Mouse (Mus musculus) kidney, postnatal 0 days (tissue): Measurements from ENCODE around the gene Adam6a. TPM values are rescaled to one million over a fixed set of nuclear protein-coding genes. Genes with fewer than 3 reads are reported as not detected.
A peak's percentile ranks its signal among the peaks of the same experiment; 100 is the strongest.
"Not testable (repeated sequence)": the region's sequence is repeated elsewhere in the genome, so short reads cannot be mapped to it uniquely, and the experiment has no call there.

Experiments
- ATAC-seq: fragments of 200-750 bp; cut with Nextera tagmentation; replicated peaks from 2 replicates; pipeline ENCODE4 v1.8.0; 2017; ENCODE audit warnings: low read depth, moderate number of reproducible peaks, moderate TSS enrichment, moderate library complexity; ENCODE audit not compliant: low FRiP score
- DNase-seq: peaks from one replicate; pipeline ENCODE4 v3.0.0-alpha.2; 2016; ENCODE audit warnings: low spot score
- H3K27ac ChIP-seq: fragments of 300-500 bp; sonication (generic); 2 replicates; pipeline ENCODE4 v1.5.1; 2014; ENCODE audit warnings: mild to moderate bottlenecking
- H3K27me3 ChIP-seq: fragments of 300-500 bp; sonication (generic); 2 replicates; pipeline ENCODE4 v1.6.1; 2014; ENCODE audit warnings: low read length, mixed read lengths; ENCODE audit not compliant: insufficient read depth
- H3K36me3 ChIP-seq: fragments of 300-500 bp; sonication (generic); 2 replicates; pipeline ENCODE4 v1.6.1; 2014; ENCODE audit warnings: low read length, mixed read lengths; ENCODE audit not compliant: insufficient read depth
- H3K4me1 ChIP-seq: fragments of 300-500 bp; sonication (generic); replicated peaks from 2 replicates; pipeline ENCODE4 v1.6.1; 2014; ENCODE audit warnings: antibody characterized with exemption, low read length, mixed read lengths; ENCODE audit not compliant: insufficient read depth
- H3K4me2 ChIP-seq: fragments of 300-500 bp; sonication (generic); 2 replicates; pipeline ENCODE4 v1.6.1; 2014; ENCODE audit warnings: mild to moderate bottlenecking, low read length, moderate library complexity, mixed read lengths
- H3K4me3 ChIP-seq: fragments of 300-500 bp; sonication (generic); replicated peaks from 2 replicates; pipeline ENCODE4 v1.5.1; 2014; ENCODE audit warnings: low read depth, low read length
- H3K9ac ChIP-seq: fragments of 300-500 bp; sonication (generic); 2 replicates; pipeline ENCODE4 v1.6.1; 2014; ENCODE audit warnings: low read depth, low read length
- H3K9me3 ChIP-seq: fragments of 300-500 bp; sonication (generic); replicated peaks from 2 replicates; pipeline ENCODE4 v1.6.1; 2016; ENCODE audit warnings: low read length, inconsistent platforms, mixed read lengths
- CTCF ChIP-seq: IDR thresholded peaks from 2 replicates; pipeline ENCODE4 v1.5.1; 2016; ENCODE audit warnings: antibody characterized with exemption, low read depth, mild to moderate bottlenecking, moderate library complexity
- WGBS: fragments of 180-500 bp; shearing (Covaris S2); extraction: QIAGEN DNeasy Blood & Tissue Kit; methylation state at CpG from one replicate; pipeline ENCODE4 v1.1.7; 2014; 5-methylcytosine and 5-hydroxymethylcytosine counted together
- polyA plus RNA-seq: library from polyadenylated mRNA; unstranded; fragments of >200 nt; fragmentation: Nextera tagmentation; extraction: Ambion mirVana; gene quantifications from 2 replicates; pipeline ENCODE4 v1.2.1, GENCODE M21; 2015

The Adam6a gene
- not detected in 2 replicates for polyA plus RNA-seq

DNA sequence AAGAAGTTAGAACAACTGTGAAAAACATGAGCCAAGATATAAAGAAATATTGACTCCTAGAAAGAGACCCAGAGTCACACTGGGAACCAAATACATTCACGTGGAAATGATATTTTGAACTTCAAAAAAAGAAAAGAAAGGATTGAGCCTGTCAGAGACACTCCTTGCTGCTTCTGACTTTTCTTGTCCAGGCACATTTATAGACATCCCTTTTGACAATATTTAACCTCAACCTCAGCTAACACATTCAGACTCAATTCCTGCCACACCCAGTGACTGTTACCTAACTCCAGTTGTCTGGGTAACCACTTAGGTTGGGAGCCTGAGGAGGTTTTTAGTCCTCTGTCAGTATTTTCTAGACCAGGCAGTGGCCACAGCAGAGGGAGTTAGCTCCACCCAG, at the start of gene Adam6a:
Gene Adam6a, plus strand, starts transcription at position 301 of the 400 bp plus-strand sequence.
- not testable (repeated sequence) for H3K27ac ChIP-seq, H3K36me3 ChIP-seq, DNase-seq, H3K4me1 ChIP-seq, H3K4me3 ChIP-seq, ATAC-seq, H3K27me3 ChIP-seq, H3K4me2 ChIP-seq, H3K9ac ChIP-seq, H3K9me3 ChIP-seq
- WGBS, result no CpG with 5 or more reads among the region's 1 CpGs

DNA sequence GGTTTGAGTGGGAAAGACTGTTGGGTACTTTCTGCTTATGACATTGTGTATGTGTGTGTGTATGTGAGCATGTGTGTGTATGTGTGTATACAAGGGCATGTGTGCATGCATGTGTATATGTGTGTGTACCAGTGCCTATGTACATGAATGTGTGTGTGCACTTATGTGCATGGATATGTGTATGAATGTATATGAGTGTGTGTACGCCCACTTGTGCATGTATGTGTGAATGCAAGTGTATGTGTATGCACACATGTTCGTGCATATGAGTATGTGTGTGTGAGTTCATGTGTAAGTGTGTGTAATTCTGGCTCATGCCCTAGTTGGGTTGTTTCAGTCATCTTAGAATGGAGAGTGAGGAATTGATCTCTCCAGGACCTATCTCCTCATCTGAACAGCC, 17.8 kb upstream of the Adam6a start:
- H3K4me3 ChIP-seq, result no peak overlapping the region
- no peak overlapping the region for H3K9ac ChIP-seq
- DNase-seq (no peak), ATAC-seq (no peak)
- no peak overlapping the region for H3K4me2 ChIP-seq
- H3K4me1 ChIP-seq, result no peaks in the 10 kb centered on the region
- 82% methylated on average over 2 of the region's 2 CpGs for WGBS
- no peak overlapping the region for H3K27ac ChIP-seq
- no peak for TF ChIP-seq CTCF
- H3K36me3 ChIP-seq, result no peaks in the 10 kb centered on the region
- no peaks in the 10 kb centered on the region for H3K9me3 ChIP-seq
- no peaks in the 10 kb centered on the region for H3K27me3 ChIP-seq

DNA sequence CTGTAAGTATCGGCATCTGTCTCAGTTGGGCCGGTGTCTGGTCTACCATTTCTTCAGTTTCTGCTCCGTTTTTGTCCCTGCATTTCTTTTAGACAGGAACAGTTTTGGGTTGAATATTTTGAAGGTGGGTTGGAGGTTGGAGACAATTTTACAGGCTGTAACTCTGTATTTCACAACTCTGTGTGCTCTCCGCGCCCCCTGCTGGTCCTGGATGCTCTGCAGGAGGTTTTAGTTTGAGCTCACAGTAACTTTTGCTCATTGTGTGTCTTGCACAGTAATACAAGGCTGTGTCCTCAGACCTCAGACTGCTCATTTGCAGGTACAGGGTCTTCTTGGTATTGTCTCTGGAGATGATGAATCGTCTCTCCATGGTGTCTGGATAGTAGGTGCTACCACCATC, 34.5 kb downstream of the Adam6a start:
- Histone ChIP-seq H3K36me3 (no peaks in the 10 kb centered on the region), H3K9ac (no peak overlapping the region), H3K9me3 (no peaks in the 10 kb centered on the region; the same call in 1 of the 2 replicates), H3K27ac (no peak overlapping the region), H3K4me2 (no peak overlapping the region), H3K4me3 (no peak overlapping the region), H3K27me3 (no peaks in the 10 kb centered on the region), H3K4me1 (no peaks in the 10 kb centered on the region)
- peak; percentile 52 for TF ChIP-seq CTCF
- ATAC-seq (no peak), DNase-seq (peak; percentile 1)
- WGBS, result 52% methylated on average over 6 of the region's 6 CpGs

DNA sequence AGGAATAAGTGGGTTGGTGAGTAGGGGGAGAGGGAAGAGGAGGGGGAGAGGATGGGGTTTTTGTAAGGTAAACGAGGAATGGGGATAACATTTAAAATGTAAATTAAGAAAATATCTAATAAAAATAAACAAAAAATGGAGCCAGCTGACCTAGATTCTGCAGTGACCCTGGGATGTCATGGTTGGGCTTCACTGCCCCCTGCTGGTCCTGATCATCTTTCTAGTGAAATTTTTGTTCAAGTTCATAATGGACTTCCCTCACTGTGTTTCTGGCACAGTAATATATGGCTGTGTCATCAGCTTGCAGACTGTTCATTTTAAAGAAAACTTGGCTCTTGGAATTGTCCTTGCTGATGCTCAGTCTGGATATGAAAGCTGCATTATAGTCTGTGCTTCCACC, 44.3 kb downstream of the Adam6a start:
- TF ChIP-seq CTCF, result 0 out of 2 replicates have a peak, but pooled peaks have one; percentile 10
- Histone ChIP-seq H3K36me3 (no peaks in the 10 kb centered on the region), H3K27ac (no peak overlapping the region), H3K4me3 (no peak overlapping the region), H3K9ac (no peak overlapping the region), H3K9me3 (no peaks in the 10 kb centered on the region), H3K4me2 (no peak overlapping the region), H3K4me1 (no peaks in the 10 kb centered on the region), H3K27me3 (no peaks in the 10 kb centered on the region)
- 63% methylated on average over 1 of the region's 1 CpGs for WGBS
- ATAC-seq (no peak), DNase-seq (no peak)

Other genes starting within 250 kb of the Adam6a start
- gene Adam6b, start 54.4 kb upstream of the Adam6a start, polyA plus RNA-seq, result not detected in 2 replicates